Comparison of ENCODE assay signal across 7 mouse cellular contexts in the genomic region with DNA sequence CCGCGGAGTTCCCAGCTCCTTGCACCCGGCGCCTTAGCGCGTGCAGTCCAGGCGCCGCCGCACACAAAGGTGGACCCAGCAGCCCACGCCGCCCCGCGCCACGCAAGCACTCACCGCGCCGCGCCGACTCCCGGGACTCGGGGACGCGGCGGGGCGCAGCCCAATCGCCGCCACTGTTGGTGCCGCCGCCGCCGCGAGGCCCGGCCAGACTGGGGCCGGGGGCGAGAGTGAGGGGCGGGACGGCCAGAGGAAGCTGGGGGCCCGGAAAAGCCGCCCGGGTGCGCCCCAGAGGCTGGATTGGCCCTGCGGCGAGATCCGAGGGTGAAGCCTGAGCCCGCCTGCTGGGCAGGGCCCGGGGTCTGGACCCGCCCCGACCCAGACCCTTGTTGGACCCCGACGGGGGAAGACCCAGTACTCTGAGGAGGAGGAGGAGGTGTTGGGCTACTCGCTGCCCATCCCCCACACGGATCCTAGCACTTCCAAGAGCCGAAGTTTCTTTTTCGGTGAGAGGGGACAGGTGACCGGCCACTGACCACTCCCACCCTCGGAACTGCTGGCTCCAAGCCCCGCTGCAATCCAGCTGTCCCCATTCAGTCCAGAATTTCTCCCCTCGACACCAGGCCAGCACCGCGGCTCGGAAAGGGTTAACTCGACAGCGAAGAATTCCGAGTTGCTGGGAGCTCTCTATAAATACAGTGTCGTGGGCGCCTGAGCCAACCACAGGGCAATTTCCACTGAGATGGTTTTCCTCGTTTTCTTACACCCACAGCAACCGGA. TPM values are rescaled to one million over a fixed set of nuclear protein-coding genes. Genes with fewer than 3 reads are reported as not detected.
DNase-seq lines count a peak whose midpoint lies in the region; ATAC-seq lines count a peak whose summit lies in the region.

TSS of gene Cd276 (minus strand) at position 530 of the 777 bp plus-strand sequence.

- H3K4me2 ChIP-seq in hindbrain, embryonic 11.5 days (replicated peaks; ENCODE audit: low read depth, low read length): peak within 1 kb of the TSS; percentile 94

- WGBS in hindbrain, embryonic 11.5 days: under 1% methylated on average over 63 of the region's 68 CpGs

- H3K36me3 ChIP-seq in hindbrain, embryonic 11.5 days (ENCODE audit: control insufficient read depth, insufficient read depth, low read length): no peaks in the 10 kb centered on the region

- H3K9ac ChIP-seq in hindbrain, embryonic 11.5 days (ENCODE audit: low read depth, low read length): peak within 1 kb of the TSS; percentile 96

- ATAC-seq in hindbrain, embryonic 11.5 days (ENCODE audit: low FRiP score): peak; percentile 80

- peak within 1 kb of the TSS; percentile 87 for H3K27ac ChIP-seq in hindbrain, embryonic 11.5 days (ENCODE audit: low read depth, low read length)

- DNase-seq in adrenal gland, adult (ENCODE audit: inconsistent age in 2 of 2, low spot score in 1 of 2): peak; percentile 57 to 87
- DNase-seq in cerebellum, adult 9-10 months: peak; percentile 76
- DNase-seq in frontal cortex, postnatal 14 days (ENCODE audit: low spot score in 2 of 2): peak; percentile 67 to 70
- peak; percentile 84 for DNase-seq in hindbrain, embryonic 11.5 days (ENCODE audit: low spot score)
- DNase-seq in left cerebral cortex, adult 11 months (ENCODE audit: low spot score): peak; percentile 77
- peak; percentile 65 for DNase-seq in lung, postnatal 14 days
- peak; percentile 74 to 81 for DNase-seq in right cerebral cortex, postnatal 36 days (ENCODE audit: low spot score in 2 of 2)

- peak within 1 kb of the TSS; percentile 91 for H3K4me3 ChIP-seq in hindbrain, embryonic 11.5 days (ENCODE audit: low read depth, low read length)

- peaks cover 6% of the 10 kb centered on the region; the same call in 1 of the 2 replicates for H3K4me1 ChIP-seq in hindbrain, embryonic 11.5 days (replicated peaks; ENCODE audit: control insufficient read depth, insufficient read depth, low read length)

- no peaks in the 10 kb centered on the region for H3K9me3 ChIP-seq in hindbrain, embryonic 11.5 days (ENCODE audit: control insufficient read depth, low read length)

- H3K27me3 ChIP-seq in hindbrain, embryonic 11.5 days (ENCODE audit: control insufficient read depth, insufficient read depth, low read length): no peaks in the 10 kb centered on the region

RNA-seq across cellular contexts. Expression of gene Cd276, which starts in this region (rescaled TPM):
- 26.6 and 27.9 TPM in 2 replicates for polyA plus RNA-seq in hindbrain, embryonic 11.5 days (2014; fragmentation: Nextera tagmentation; extraction: Ambion mirVana)

Comparison
In these comparisons a context has a peak if more than half of its experiments do, and no peak if none do; other contexts are left out.
1. Peak in every context shown above with its lines: DNase-seq, ATAC-seq, H3K4me3 ChIP-seq and H3K27ac ChIP-seq.